Mouse (Mus musculus) bone marrow macrophage, adult 2 months (primary cell): ENCODE results near the gene Mpped2. TPM values are rescaled to one million over a fixed set of nuclear protein-coding genes. Genes with fewer than 3 reads are reported as not detected.

ENCODE experiments used
- H3K27ac ChIP-seq: 2 replicates; pipeline ENCODE4 v1.5.1; 2012; ENCODE audit warnings: low read depth, low read length; ENCODE audit not compliant: insufficient read depth
- H3K4me1 ChIP-seq: 2 replicates; pipeline ENCODE4 v1.6.1; 2012; ENCODE audit warnings: low read length; ENCODE audit not compliant: control insufficient read depth, insufficient read depth
- H3K4me3 ChIP-seq: 2 replicates; pipeline ENCODE4 v1.5.1; 2012; ENCODE audit warnings: mild to moderate bottlenecking, low read length, moderate library complexity; ENCODE audit not compliant: insufficient read depth
- CTCF ChIP-seq: IDR thresholded peaks from 2 replicates; pipeline ENCODE4 v1.5.1; 2012; ENCODE audit warnings: low read depth, mild to moderate bottlenecking, low read length, moderate library complexity
- POLR2A ChIP-seq: IDR thresholded peaks from 2 replicates; pipeline ENCODE4 v1.6.1; 2012; ENCODE audit warnings: mild to moderate bottlenecking, low read depth, low read length, borderline replicate concordance
- polyA plus RNA-seq: library from polyadenylated mRNA; stranded (reverse); fragments of >200 nt; gene quantifications from 2 replicates; pipeline ENCODE4 v1.2.4, GENCODE M21; 2012; ENCODE audit not compliant: missing spikeins, insufficient read depth, insufficient read length

The Mpped2 gene
- polyA plus RNA-seq, 1 experiment: not detected

DNA sequence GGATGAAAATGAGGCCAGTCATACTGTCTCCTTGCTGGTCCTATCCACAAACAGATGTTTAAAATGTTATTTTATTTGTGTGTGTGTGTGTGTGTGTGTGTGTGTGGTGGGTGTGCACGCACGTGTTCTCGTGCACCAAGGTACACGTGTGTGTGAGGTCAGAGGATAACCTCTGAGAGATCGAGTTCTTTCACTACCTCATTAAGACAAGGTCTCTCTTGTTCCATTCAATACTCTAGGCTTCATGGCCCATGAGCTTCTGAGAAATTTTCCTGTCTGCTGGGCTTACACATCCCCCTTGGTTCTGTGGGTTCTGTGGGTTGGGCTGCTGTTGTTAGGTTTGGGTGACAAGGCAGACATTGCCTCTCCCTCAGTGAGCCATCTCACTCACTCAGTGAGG, 12.6 kb downstream of the Mpped2 start:
- TF ChIP-seq POLR2A (no peak), CTCF (no peak)
- H3K27ac ChIP-seq: no peak overlapping the region
- H3K4me3 ChIP-seq: no peak overlapping the region
- no peaks in the 10 kb centered on the region for H3K4me1 ChIP-seq

DNA sequence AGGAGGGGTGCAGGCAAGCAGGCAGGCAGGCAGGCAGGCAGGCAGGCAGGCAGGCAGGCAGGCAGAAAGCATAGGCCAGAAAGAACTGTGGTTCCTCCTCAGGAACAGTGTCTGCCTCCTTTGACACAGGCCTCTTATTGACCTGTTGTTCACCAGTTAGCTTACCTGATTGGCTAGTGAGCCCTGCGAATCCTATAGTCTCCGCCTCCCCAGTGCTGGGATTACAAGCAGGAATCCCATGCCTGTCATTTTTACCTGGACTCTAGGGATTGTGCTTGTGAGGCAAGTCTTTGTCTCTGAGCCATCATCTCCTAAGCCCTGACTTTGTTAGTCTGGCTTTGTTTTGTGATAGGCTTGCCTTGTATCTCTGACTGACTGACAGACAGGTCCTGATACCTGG, 14.1 kb downstream of the Mpped2 start:
- Histone ChIP-seq H3K4me1 (no peaks in the 10 kb centered on the region), H3K4me3 (no peak overlapping the region), H3K27ac (no peak overlapping the region)
- TF ChIP-seq POLR2A (no peak), CTCF (no peak)

DNA sequence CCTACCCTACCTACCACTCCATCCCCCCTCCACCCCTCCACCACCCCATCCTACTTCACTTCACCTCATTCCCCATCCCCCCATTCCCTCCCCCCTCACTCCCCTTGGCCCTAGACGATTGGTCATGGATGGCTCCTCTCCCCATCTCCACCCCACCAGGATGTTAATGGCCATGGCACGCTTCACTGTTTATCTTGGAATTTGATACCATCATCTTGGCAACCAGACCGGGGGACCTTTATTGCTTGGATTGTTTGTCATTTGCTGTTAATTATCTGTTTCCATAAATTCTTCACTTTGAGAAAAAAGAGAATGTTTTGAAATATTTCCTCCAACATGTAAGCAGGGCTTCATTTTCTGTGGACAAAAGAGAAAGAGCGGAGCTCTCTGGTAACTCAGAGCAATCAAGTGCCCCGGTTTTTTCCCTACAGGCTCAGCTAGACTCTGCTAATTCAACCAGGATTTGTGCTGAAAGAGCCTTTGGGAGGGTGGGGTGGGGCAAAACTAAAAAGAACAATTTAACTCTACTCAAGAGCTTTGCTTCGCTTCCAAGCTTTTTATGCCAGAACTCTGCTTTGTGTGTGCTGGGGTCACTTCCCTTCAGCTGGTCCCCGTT, 17.9 kb downstream of the Mpped2 start:
- Histone ChIP-seq H3K27ac (no peak overlapping the region), H3K4me3 (no peak overlapping the region), H3K4me1 (no peaks in the 10 kb centered on the region)
- TF ChIP-seq POLR2A: no peak
- TF ChIP-seq CTCF: no peak

DNA sequence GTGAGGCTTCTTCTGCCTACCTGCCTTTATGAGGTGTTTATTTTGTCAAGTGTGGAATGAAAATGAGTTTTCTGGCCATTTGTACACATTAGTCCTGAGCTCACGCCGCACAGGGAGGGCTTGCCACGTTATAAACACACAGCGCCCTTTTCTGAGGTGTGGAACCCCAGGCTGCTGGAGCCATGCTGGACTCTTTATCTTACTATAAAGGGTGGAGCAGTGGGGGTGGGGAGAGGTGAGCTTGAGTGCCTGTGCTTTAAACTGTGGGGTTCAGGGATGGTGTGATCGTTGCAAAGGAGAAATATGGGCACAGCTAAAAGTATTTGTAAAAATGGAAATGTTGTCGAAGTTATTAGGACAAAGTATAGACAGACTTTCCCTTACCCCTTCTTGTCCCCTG, 18.4 kb downstream of the Mpped2 start:
- H3K4me1 ChIP-seq: no peaks in the 10 kb centered on the region
- TF ChIP-seq CTCF (no peak), POLR2A (no peak)
- H3K27ac ChIP-seq: no peak overlapping the region

DNA sequence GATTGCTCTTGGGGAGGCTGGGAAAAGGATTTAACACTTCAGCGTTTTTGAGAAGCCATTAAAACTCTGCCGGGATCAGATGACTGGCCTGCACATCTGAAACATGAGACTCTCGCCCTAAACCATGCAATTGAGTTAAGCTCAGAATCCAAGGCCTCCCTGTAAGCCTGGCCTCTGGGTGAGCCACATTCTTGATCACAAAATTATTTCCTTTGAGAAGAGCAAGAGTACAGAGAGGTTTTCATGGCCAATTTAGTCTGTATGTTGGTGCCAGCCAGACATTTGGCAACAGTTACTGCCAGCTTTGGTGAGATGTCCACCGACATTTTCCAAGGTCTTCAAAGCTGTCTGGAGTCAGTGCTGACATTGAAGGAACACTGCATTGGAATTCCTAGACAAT, 20.1 kb downstream of the Mpped2 start:
- TF ChIP-seq POLR2A (no peak), CTCF (no peak)
- no peaks in the 10 kb centered on the region for H3K4me1 ChIP-seq
- H3K4me3 ChIP-seq: no peak overlapping the region
- no peak overlapping the region for H3K27ac ChIP-seq

More for the DNA sequence above, 18.4 kb downstream of the Mpped2 start:
- H3K4me3 ChIP-seq: no peak overlapping the region

DNA sequence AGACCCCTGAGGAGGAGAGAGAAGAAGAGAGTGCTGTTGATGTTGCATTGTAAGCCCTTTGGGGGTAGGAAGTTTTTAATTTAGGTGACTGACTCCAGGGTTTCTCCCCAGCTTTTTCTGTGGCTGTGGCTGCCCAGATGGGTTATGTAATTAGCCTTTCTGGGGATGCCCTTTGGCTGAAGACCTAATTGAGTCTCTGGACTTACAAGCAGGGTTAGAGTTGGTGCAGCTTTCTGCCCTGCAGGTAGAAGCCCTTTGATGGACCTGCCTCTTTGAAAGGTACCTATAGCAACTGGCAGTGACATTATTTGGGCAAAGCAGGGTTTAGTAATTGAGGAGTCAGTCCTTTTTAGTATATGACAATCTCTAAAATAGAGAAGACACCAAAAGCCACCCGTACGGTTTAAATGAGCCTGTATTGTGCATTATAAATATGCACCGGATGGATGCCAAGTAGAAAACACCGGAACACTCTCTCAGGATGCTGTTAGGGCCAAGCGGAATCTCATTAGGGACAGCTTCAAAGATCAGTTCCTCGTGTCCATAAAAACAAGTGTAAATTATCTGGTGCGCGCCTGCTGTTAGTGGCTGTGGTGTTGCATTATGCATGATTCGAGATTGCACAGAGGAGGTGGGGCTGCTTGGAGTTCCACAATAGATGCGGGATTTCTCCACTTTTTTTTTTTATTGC, 22.8 kb downstream of the Mpped2 start:
- Histone ChIP-seq H3K4me3 (no peak overlapping the region), H3K4me1 (no peaks in the 10 kb centered on the region), H3K27ac (no peak overlapping the region)
- TF ChIP-seq CTCF (no peak), POLR2A (no peak)

DNA sequence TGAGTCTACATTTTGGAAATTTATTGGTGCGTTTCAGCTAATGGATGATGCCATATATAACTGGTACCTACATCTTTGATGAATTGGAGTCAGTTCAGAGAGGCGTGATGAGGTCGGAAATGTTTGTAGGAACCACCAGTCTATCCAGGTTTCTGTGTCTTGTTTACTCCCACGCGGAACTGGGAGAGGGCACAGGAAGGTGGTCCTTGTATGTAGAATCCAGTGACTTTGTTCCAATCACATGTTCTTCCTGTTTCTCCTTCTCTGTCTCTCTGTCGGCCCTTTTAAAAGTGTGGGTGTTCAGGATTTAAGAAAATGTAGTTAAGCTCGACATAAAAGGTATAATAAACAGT, 23.3 kb downstream of the Mpped2 start:
- no peaks in the 10 kb centered on the region for H3K4me1 ChIP-seq

DNA sequence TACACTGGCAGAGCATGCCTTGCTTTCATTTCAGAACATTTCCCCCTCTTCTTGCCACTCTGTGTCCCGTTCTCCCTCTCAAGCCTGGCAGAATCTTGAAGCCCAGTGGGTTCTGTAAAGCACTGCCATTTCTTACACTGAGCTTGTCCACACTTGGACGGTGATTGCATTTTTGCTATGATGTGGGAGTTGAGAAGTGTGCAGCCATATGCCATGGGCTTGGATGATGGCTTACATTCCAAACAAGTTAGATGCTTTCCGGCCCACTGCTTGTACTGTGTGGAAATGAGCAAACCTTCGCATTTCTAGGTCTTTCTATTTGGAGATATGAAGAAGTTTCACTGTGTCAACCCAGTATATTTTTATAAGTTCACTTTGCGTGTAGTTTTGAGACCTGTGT, 25.8 kb downstream of the Mpped2 start:
- TF ChIP-seq POLR2A (no peak), CTCF (no peak)
- Histone ChIP-seq H3K4me3 (no peak overlapping the region), H3K4me1 (no peaks in the 10 kb centered on the region), H3K27ac (no peak overlapping the region)

More for the DNA sequence above, 23.3 kb downstream of the Mpped2 start:
- TF ChIP-seq POLR2A (no peak), CTCF (no peak)
- H3K4me3 ChIP-seq: no peak overlapping the region
- H3K27ac ChIP-seq: no peak overlapping the region

DNA sequence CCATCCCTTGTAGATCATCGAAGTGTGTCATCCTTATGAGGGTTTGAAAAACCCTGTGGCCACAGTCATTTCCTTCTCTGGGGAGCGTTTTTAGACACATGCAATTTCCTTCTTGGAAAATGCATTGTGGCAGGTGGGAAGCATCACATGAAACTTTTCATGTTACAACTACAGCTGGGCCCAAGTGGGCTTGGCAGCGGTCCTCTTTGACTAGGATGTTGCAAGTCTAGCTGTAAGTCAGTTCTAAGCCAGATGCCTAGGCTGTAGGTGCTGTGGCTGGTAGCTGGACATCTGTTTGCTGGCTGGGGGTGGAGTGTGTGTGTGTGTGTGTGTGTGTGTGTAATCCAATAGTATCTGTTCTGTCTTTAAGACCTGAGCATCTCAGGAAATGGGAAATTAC, 26.4 kb downstream of the Mpped2 start:
- TF ChIP-seq CTCF (no peak), POLR2A (no peak)
- H3K4me3 ChIP-seq: no peak overlapping the region
- H3K27ac ChIP-seq: no peak overlapping the region
- no peaks in the 10 kb centered on the region for H3K4me1 ChIP-seq

DNA sequence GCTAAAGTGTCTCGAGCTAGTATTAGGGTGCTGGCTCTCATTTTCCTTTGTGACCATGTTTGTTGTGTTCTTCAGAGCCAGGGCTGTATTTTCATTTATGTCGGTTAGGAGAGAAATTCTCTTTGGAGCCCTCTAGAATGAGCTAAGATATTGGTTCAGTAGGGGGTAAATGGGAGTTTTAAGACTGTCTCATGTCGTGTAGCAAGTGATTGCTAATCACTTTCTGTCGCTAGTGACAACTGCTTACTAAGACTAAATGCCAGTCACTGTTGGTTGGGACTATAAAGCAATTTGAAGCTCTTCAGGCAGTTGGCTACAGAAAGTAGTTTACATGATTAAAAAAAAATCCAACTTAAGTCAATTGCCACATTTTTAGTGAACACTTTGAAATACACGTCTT, 27.6 kb downstream of the Mpped2 start:
- Histone ChIP-seq H3K27ac (no peak overlapping the region), H3K4me3 (no peak overlapping the region), H3K4me1 (no peaks in the 10 kb centered on the region)
- TF ChIP-seq CTCF (no peak), POLR2A (no peak)

DNA sequence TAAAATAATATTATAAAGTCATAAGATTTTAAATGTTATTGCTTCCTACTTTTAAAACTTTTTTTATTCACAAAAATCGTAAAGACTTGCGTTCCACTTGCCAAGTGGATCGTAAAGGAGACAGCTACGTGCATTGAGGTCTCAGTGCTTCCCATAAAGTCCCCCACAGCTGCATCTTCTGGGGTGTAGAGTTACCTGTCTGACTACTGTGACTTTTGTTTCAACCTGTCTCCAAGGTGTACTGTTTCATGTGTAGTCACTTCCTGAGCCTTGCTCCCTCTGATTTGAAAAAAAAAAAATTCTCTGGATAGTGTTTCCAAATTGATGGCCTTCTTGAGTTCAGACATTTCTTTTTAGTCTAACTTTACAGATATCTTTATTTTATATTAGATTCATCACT, 29.0 kb downstream of the Mpped2 start:
- Histone ChIP-seq H3K4me3 (no peak overlapping the region), H3K4me1 (no peaks in the 10 kb centered on the region), H3K27ac (no peak overlapping the region)
- TF ChIP-seq POLR2A: no peak
- no peak for TF ChIP-seq CTCF
